Mouse (Mus musculus) lung, embryonic 14.5 days (tissue): Measurements from ENCODE around the gene Ptges2. TPM values are rescaled to one million over a fixed set of nuclear protein-coding genes. Genes with fewer than 3 reads are reported as not detected.
A peak's percentile ranks its signal among the peaks of the same experiment; 100 is the strongest.

Experiments used
- ATAC-seq: fragments of 200-750 bp; cut with Nextera tagmentation; 2 replicates; pipeline ENCODE4 v1.8.0; 2017; ENCODE audit warnings: mild to moderate bottlenecking, moderate TSS enrichment, moderate library complexity; ENCODE audit not compliant: insufficient read depth
- DNase-seq: peaks from one replicate; pipeline ENCODE4 v3.0.0-alpha.2; 2015
- H3K27ac ChIP-seq: fragments of 300-500 bp; sonication (generic); 2 replicates; pipeline ENCODE4 v1.5.1; 2014; ENCODE audit warnings: low read depth, mild to moderate bottlenecking, moderate library complexity
- H3K27me3 ChIP-seq: fragments of 300-500 bp; sonication (generic); 2 replicates; pipeline ENCODE4 v1.6.1; 2014; ENCODE audit warnings: low read length, control low read depth; ENCODE audit not compliant: insufficient read depth
- H3K36me3 ChIP-seq: fragments of 300-500 bp; sonication (generic); 2 replicates; pipeline ENCODE4 v1.6.1; 2014; ENCODE audit warnings: control low read depth; ENCODE audit not compliant: insufficient read depth
- H3K4me1 ChIP-seq: fragments of 300-500 bp; sonication (generic); 2 replicates; pipeline ENCODE4 v1.6.1; 2014; ENCODE audit warnings: antibody characterized with exemption, control low read depth; ENCODE audit not compliant: insufficient read depth
- H3K4me2 ChIP-seq: fragments of 300-500 bp; sonication (generic); 2 replicates; pipeline ENCODE4 v1.6.1; 2014; ENCODE audit warnings: mild to moderate bottlenecking
- H3K4me3 ChIP-seq: fragments of 300-500 bp; sonication (generic); 2 replicates; pipeline ENCODE4 v1.5.1; 2014; ENCODE audit warnings: low read depth, low read length
- H3K9ac ChIP-seq: fragments of 300-500 bp; sonication (generic); 2 replicates; pipeline ENCODE4 v1.6.1; 2014
- H3K9me3 ChIP-seq: fragments of 300-500 bp; sonication (generic); 2 replicates; pipeline ENCODE4 v1.6.1; 2016; ENCODE audit warnings: low read depth, low read length, control low read depth
- CTCF ChIP-seq: IDR thresholded peaks from 2 replicates; pipeline ENCODE4 v1.5.1; 2016; ENCODE audit warnings: antibody characterized with exemption, low read depth
- WGBS: fragments of 180-500 bp; shearing (Covaris S2); extraction: QIAGEN DNeasy Blood & Tissue Kit; methylation state at CpG from one replicate; pipeline ENCODE4 v1.1.7; 2014; 5-methylcytosine and 5-hydroxymethylcytosine counted together
- polyA plus RNA-seq: library from polyadenylated mRNA; unstranded; fragments of >200 nt; fragmentation: Nextera tagmentation; extraction: Ambion mirVana; gene quantifications from 2 replicates; pipeline ENCODE4 v1.2.1, GENCODE M21; 2014

Ptges2 gene
- polyA plus RNA-seq, result 28.0 and 28.2 TPM in 2 replicates

DNA sequence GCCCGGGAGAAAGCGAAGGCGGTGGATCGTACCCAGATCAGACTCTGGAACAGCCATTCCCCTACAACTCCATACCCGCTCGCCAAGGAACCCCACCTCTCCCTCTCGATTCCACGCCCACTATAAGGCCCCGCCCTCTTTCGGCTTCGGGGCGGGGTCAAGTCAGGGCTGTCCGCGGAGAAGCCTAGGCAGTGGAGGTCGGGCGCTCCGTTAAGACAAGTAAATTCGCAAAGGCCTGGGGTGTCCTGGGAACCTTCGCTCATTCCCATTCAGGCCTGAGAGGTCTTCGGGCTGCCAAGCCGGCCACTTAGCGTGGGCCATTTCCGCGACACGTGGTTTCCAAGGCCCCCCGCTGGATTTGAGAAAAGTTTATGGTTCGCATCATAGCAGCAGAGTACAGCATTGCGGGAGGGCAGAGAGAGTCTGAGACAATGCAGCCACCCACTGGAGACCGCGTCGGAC is at the start of gene Ptges2:
Gene Ptges2, plus strand, starts transcription at position 413 of the 462 bp plus-strand sequence.
- Histone ChIP-seq H3K4me2 (peak within 1 kb of the TSS; percentile 96), H3K36me3 (peaks cover 11% of the 10 kb centered on the region), H3K4me3 (peak within 1 kb of the TSS; percentile 92), H3K9ac (peak within 1 kb of the TSS; percentile 77), H3K27ac (peak within 1 kb of the TSS; percentile 91), H3K9me3 (no peaks in the 10 kb centered on the region), H3K27me3 (no peaks in the 10 kb centered on the region), H3K4me1 (peaks cover 6% of the 10 kb centered on the region)
- TF ChIP-seq CTCF, result no peak
- under 1% methylated on average over 31 of the region's 31 CpGs for WGBS
- ATAC-seq (peak; percentile 90), DNase-seq (peak; percentile 94)

DNA sequence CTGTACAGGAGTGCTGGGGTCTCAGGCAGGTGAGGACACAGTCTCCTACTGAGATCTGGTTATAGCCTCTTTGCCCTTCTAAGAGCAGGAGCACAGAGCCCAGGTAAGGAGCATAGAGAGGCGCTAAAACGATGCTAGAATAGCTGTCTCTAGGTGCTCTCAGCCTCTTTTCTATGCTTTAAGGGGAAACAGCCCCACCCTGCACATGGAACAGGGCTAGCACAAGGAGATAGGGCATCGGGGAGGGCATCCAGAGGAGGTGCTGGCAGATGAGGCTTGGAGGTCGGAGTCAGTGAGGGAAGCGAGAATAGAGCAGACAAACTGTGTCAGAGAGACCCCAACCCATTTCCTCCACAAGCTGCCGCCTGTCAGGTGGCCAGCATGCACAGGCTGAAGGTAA is 48.7 kb upstream of the Ptges2 start:
- no peak for DNase-seq
- H3K27me3 ChIP-seq, result no peaks in the 10 kb centered on the region

DNA sequence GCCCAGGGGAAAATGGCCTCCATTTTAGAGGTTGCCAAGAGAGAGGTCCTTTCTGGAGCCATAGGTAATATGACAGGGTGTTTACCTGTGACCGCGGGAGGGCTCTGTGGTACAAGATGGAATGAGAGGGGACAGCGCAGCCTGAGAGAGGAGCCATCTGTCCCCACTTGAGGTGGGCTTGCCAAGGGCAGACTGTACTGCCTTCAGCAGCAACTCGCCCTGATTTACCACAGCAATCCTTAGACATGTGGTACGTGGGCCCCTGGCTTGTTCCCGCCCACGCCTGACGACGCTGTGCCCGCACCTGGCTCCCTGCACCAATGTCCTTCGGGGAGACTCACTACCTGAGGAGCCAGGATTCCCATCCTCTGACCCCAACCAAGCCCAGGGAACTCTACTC is 47.4 kb upstream of the Ptges2 start:
- no peak for DNase-seq
- H3K4me1 ChIP-seq, result no peaks in the 10 kb centered on the region
- TF ChIP-seq CTCF, result no peak
- H3K4me2 ChIP-seq, result no peak overlapping the region
- H3K36me3 ChIP-seq, result no peaks in the 10 kb centered on the region
- WGBS, result 80% methylated on average over 11 of the region's 11 CpGs
- no peak overlapping the region for H3K4me3 ChIP-seq
- H3K27ac ChIP-seq, result no peak overlapping the region
- no peaks in the 10 kb centered on the region for H3K27me3 ChIP-seq
- H3K9me3 ChIP-seq, result no peaks in the 10 kb centered on the region
- no peak for ATAC-seq
- H3K9ac ChIP-seq, result no peak overlapping the region

More for the DNA sequence above, 48.7 kb upstream of the Ptges2 start:
- H3K4me3 ChIP-seq, result no peak overlapping the region
- WGBS, result 59% methylated on average over 6 of the region's 6 CpGs
- TF ChIP-seq CTCF, result no peak
- H3K36me3 ChIP-seq, result no peaks in the 10 kb centered on the region
- H3K9me3 ChIP-seq, result no peaks in the 10 kb centered on the region
- H3K9ac ChIP-seq, result no peak overlapping the region
- H3K4me2 ChIP-seq, result no peak overlapping the region
- no peak for ATAC-seq
- no peaks in the 10 kb centered on the region for H3K4me1 ChIP-seq
- H3K27ac ChIP-seq, result no peak overlapping the region

DNA sequence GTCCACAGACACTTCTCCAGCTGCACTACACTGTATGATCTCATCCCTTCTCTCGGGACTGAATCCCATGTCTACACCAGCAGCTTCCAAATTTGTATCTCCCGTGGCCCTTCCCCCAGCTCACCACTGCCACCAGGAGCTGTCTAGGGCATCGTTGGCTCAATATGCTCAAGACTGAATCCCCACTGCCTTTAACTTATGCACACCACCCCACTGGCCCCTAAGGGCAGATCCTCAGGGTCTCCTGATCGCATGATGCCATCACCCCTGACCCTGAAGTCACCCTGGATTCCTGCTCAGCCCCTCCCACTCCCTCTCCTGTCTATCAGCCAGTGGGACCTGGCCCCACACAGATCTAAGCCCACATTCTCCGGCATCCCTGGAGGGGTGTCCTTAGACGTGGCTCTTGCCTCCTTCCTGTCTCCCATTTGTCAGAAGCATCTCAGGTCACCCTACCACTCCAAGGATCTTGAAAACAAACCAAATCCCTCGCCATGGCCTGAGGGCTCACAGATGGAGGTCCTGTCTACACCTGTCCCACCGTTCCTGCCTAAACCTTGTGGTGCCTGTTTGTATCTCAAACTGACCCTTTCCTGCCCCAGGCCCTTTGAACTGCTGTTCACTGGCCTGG is 46.0 kb upstream of the Ptges2 start:
- ATAC-seq, result no peak
- Histone ChIP-seq H3K9ac (no peak overlapping the region), H3K4me2 (no peak overlapping the region), H3K27me3 (no peaks in the 10 kb centered on the region), H3K4me3 (no peak overlapping the region), H3K36me3 (no peaks in the 10 kb centered on the region), H3K9me3 (no peaks in the 10 kb centered on the region), H3K4me1 (no peaks in the 10 kb centered on the region), H3K27ac (no peak overlapping the region)
- WGBS, result 44% methylated on average over 8 of the region's 8 CpGs
- DNase-seq, result no peak
- TF ChIP-seq CTCF, result no peak

DNA sequence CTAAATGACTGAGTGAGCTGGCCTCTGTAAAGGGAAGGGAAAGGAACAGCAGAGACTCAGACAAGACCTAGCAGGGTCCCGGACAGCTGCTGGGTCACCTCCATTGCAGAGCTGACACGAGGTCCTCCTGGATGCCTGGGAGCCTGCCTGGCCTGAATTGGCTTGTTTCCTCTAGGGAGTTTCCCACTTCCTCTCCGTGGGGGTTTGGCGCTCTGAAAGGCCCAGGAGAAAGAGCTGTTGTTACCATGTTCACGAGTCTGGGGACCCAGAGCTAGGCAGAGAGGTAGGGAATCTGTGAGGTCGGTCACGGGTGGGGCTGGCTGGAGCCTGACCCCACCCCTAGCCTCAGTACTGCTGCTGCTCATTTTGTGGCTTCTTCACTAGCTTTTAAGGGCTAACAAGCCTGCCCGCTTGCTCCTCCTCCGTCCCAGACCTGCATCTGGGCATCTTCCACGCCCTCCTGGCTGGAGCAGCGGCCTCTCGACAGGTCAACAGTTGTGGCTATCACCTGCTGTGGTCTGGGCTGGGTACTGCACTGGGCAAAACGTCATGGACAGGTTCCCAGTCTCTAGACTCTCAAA is 45.1 kb upstream of the Ptges2 start:
- DNase-seq, result no peak
- ATAC-seq, result no peak
- no peak for TF ChIP-seq CTCF
- no peaks in the 10 kb centered on the region for H3K4me1 ChIP-seq
- no peaks in the 10 kb centered on the region for H3K27me3 ChIP-seq
- no peaks in the 10 kb centered on the region for H3K9me3 ChIP-seq
- 48% methylated on average over 13 of the region's 13 CpGs for WGBS
- H3K4me3 ChIP-seq, result no peak overlapping the region
- H3K36me3 ChIP-seq, result no peaks in the 10 kb centered on the region
- no peak overlapping the region for H3K4me2 ChIP-seq
- H3K27ac ChIP-seq, result no peak overlapping the region
- H3K9ac ChIP-seq, result no peak overlapping the region

DNA sequence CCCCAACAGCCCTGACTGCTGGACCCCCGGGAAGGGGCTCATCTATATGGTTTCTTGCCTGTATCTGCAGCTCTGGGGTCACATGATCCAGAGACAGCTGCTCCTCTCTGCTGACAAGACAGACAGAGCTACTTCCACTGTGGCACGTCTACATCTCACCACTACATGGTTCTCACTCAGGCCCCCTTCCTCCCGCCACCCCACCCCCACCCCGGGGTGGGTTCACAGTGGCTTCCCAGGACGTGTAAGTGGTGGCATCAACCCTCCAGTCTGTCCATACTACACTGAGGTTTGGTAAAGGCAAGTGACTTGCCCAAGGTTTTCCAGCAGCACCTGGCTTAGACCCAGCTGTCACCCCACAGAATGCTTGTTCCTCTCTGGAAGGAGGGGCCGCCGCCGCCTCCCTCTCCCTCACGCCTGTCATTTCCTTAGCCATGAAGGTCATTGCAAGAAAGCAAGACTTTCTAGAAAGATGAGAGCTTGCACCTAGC is 44.2 kb upstream of the Ptges2 start:
- Histone ChIP-seq H3K9ac (0 out of 2 replicates have a peak overlapping the region, but pooled peaks have one; percentile 73), H3K27ac (no peak overlapping the region), H3K9me3 (no peaks in the 10 kb centered on the region), H3K27me3 (no peaks in the 10 kb centered on the region), H3K4me3 (no peak overlapping the region), H3K4me2 (peak overlapping the region; percentile 97), H3K36me3 (no peaks in the 10 kb centered on the region), H3K4me1 (no peaks in the 10 kb centered on the region)
- ATAC-seq (no peak), DNase-seq (no peak)
- TF ChIP-seq CTCF, result no peak
- 43% methylated on average over 9 of the region's 9 CpGs for WGBS
